Mouse (Mus musculus): ENCODE measurements at regions not wholly inside any gene's neighbourhood (a gene's known extent, or its start where the extent isn't known, plus 50 kb on each side); places are given as distances from the start of the nearest gene placed in this dataset.

DNA sequence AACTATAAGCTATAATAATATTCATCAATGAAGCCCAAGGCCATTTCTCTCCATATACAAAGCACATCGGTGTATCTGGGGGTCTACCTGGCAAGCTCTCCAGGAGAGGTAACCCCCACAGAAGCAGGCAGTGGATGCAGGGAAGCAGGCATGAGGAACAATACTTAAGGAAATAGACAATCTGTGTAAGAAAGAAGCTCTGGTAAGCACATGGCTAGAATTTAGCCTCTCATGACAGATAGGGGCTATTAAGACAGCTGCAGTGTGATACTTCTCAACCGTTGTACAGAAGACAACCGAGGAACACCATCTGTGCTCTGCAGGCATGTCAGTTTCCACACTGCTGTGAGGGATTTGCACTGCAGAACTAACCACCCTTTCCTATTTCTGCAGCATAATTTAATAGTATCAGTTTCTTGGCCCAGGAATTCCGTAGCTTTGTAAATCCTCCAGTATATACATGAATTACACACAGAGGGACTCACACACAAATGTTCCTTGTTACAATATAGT lies 108.1 kb upstream of the Lpar1 start:
- DNase-seq (ENCODE audit: low spot score in 2 of 2): no peak

DNA sequence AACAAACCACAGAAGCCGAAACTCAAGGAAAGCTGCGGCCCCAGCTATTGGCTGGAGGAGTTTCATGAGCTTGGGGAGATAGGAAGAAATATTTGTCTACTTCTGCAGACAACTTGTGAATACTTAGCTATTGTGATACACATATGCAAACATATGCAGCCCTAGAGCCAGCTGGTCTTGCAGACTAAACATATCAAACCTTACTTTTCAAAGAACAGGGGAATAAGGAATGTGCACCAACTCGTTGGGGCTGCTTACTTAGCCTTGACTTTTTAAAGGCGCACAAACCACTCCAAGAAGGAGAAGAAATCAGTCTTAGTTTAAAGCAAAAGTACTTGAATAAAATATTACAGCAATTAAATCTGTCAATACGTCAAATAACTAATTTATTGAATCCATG lies 106.8 kb upstream of the Lpar1 start:
- DNase-seq (ENCODE audit: low spot score in 2 of 2): no peak

DNA sequence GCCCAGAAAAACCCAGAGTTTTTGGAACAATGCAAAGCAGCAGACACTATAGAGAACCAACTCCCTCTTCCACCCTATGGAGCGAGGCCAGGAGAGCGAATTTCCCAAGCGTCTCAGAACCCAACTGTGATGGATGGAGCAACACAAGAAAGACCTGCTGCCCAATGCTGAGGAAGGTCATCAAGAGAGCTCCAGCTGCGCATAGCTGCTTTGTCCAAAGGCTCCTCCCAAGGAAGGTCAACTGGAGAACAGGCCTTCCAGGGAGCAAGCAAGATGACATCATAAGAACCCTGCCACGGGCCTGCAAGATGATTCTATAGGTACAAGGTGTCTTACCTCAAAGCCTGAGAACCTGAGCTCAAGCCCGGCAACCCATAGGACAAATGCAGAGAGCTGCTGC lies 104.5 kb upstream of the Lpar1 start:
- DNase-seq (ENCODE audit: low spot score in 2 of 2): no peak

DNA sequence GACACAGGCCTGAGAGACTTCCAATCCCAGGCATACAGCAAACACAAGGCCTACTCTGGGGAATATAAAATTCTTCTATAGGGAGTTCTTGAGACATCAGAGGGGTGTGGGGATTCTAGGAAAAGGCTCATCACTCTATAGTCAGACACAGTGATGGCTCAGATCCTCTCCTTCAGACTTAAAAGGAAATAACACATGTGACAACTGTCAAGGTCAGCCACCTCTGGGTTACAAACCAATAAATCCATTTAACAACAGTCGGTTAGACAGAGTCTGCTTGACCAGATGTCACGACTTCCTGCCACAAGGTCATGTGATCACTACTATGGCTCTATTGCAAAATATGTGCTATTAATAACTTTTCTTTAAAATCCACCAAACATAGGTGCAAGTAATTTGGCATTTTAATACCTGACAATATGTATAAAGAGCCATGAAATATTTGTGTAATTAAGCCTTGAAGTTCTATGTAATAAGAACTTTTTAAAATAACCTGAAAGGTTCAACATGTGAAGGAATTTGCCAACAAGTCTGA lies 94.1 kb upstream of the Lpar1 start:
- no peak for DNase-seq (ENCODE audit: low spot score in 2 of 2)

DNA sequence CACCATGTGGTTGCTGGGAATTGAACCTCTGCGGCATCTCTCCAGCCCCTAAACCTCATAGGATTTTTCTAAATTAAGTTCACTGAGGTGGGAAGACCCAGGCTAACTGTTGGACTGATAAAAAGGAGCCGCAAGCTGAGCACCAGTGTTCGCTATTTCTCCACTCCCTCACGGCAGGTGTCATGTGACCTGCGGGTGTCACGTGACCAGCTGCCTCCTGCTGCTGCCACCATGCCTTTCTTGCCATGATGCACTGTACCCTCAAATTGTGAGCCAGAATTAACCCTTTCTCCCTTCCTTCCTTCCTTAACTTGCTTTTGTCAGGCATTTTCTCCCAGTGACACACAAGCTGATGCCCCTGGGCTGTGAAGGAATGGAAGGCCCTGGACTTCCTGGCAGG lies 93.1 kb upstream of the Lpar1 start:
- no peak for DNase-seq (ENCODE audit: low spot score in 2 of 2)

DNA sequence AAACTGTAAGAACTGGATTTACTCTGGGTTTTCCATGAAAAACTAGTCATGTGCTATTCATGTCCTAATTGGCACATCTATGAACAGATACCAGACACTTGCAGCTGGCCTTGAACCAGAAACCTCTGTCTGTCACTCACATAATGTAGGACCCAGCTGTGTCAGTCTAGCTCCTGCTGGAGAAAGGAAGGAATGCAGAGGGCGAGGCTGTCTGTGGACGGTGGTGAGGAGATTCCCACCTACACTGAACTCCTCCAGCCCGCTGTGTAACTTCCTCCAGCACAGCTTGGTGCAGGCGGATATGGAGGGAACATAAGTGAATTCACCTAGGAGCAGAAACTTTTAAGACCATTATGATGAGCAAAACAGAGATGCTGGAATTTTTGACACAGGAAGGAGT lies 89.7 kb upstream of the Lpar1 start:
- no peak for DNase-seq (ENCODE audit: low spot score in 2 of 2)

DNA sequence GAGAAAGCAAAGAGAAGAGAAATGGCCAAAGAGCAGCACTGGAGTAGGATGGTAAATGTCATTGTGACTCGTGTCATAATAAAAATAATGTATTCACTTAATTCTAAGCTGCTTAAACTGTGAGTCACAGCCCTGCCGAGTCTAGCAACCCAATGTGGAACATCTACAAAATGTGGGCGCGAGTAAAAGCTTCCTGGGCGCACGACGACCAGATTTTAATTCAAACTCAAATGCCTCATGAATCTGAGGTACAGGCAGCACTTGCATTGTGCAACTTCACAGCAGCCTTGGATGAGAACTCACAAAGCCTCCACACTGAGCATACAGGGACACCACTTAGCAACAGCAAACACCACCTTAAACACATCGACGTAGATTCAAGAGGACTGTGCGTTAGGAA lies 88.5 kb upstream of the Lpar1 start:
- peak; percentile 3 to 13 for DNase-seq (ENCODE audit: low spot score in 2 of 2)

DNA sequence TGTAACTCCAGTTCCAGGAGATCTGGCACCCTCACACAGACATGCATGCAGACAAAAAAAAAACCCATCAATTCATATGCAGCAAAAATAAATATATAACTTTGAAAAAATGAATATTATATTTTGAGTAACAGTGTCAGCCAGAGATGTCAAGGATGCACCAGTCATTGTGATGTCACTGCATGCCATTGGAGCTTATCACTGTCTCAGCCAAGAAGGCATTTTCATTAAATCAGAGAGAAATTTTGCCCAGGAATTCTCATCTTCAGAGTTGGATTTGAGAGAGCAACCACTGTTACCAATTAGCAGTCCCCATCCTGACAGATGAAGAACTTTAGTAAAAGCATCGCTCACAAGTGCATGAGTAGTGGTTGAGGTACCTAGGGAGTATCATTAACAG lies 79.0 kb upstream of the Lpar1 start:
- DNase-seq (ENCODE audit: low spot score in 2 of 2): no peak

DNA sequence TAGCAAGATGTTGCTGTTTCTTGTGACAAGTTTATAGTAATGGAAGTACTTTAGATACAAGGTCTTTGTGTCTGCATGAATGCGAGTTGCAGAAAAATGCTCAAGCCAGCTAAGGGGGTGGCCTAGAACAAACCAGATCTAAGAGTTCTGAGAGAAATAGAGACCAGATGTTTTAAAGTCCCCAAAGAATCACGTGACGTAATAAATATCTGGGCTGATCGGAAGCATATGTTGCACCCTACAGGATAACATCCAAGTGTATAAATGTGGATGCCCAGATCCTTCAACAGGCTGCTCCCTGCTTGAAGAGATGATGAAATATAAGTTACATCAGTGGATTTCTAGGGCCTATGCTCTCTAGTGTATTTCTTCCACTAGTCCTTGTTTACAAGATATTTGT lies 77.7 kb upstream of the Lpar1 start:
- no peak for DNase-seq (ENCODE audit: low spot score in 2 of 2)

DNA sequence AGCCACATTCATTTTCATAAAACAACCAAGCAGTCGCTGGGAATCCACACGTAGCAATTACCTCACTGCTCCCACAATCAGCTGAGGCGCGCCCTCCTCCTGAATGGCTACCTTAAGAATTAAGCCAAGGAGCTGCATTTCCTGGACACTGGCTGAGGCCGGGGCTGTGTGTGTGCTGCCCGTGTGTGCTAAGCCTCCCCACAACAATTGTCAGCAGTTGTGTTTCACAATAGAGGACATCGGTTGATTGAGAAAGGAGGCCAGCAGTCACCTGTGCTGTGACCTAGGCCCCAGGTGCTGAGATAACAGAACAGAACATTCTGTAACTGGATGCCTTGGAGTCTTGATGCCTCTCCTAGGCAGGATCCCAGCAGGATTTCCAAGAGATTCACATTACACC lies 73.3 kb upstream of the Lpar1 start:
- no peak for DNase-seq (ENCODE audit: low spot score in 2 of 2)

DNA sequence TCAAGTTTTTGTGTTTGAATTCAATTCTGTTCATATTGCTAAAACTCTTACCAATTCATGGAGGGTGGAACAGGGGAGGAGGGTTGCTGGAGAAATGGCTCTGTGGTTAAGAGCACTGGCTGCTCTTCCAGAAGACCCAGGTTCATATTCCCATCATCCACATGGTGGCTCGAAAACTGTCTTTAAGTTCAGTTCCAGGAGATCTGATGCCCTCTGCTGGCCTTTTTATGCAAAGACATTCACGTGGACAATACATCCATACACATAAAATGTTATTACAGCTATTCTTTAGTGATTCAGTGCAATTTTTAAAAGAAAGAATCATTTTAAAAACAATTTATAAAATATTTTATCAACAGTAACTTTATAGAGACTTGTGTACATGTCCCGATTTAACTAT lies 70.4 kb upstream of the Lpar1 start:
- no peak for DNase-seq (ENCODE audit: low spot score in 2 of 2)

DNA sequence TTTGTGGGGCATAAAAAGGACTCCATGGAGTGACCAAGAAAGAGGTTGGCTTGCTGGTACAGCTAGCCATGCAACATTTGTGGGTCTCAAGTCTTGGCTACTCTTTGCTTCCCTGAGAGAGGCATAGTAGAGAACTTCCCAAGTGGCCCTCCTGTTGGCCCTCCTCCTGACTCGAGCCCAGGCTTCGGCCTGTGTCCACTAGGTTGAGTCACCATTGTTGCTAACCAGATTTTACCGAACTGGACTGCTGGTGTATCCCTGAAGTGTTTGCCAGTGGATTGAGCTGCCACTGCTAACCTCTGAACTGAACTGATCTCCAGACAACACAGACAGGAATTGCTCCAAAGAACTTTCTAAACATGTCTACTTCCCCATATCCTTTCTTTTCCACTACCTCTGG lies 66.9 kb upstream of the Lpar1 start:
- DNase-seq (ENCODE audit: low spot score in 2 of 2): no peak

DNA sequence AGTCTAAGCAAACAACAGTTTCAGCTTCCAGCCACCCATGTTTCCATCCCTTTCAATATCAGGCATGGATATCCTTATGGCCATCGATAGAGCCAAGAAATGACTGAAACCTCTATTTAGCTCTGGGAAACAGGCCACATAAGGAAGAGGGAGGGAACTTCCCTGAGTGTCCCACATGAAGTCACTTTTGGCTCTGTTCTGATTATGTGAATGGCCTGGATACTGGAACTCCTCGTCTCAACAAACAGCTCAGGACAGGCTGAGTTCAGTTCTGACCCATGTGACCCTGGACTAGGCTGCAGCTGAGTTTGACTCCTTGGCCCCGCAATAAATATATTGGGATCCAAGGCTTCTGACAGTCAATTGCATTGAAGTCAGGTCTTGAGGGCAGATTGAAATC lies 63.6 kb upstream of the Lpar1 start:
- DNase-seq (ENCODE audit: low spot score in 2 of 2): no peak

DNA sequence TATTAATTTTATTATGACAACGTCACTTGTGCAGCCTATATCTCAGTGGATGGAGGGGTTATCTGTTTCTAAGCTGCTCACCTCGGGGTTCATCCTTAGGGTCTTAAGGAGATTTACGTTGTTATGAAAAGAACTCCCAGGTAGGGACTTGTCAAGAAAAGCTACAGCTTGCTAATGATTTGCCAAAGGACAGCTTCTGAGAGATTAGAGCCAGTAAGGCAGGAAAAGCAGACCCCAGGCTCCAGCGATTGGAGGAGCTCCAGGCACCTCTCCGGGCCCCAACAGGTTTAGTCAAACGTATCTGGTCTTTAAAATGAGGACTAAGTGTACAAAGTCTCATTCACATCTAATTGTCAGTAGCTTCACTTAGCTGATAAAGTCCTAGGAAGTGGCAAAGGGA lies 59.8 kb upstream of the Lpar1 start:
- no peak for DNase-seq (ENCODE audit: low spot score in 2 of 2)

DNA sequence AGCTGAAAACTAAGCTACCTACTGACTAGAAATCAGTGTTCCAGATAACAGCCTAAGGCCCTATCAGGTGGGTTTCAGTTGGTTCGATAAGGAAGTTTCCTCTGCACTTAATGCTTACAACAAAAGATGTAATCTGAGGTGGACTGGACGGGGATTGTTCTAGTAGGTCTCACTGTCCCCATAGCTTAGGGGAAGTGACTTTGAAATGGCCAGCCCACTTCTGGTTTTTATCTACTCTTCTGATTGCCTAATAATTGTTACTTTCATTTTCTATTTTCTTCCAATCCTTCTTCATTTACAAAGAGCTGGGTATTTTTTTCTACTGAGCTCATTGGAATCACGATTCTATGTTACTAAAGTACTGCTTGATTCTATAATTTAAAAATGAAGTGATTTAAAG lies 59.3 kb upstream of the Lpar1 start:
- DNase-seq (ENCODE audit: low spot score in 2 of 2): no peak

DNA sequence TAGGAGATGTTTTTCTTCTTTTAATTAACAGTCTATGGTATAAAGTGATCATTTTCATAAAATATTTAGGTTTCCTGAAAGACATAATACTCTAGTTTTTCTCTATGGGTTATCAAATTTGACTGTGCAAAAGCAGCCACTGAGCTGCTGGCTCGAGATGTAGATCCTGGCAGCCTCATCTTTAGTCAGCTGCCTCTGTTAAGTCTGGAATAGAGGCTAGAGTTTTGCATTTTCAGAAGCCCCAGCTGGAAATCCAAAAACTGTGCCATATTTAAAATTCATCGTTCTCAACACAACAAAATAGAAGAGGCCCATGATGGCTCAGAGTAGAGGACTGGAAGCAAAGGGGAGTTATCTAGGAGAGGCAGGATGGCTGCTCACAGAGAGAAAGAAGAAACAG lies 53.8 kb upstream of the Lpar1 start:
- DNase-seq (ENCODE audit: low spot score in 2 of 2): no peak

DNA sequence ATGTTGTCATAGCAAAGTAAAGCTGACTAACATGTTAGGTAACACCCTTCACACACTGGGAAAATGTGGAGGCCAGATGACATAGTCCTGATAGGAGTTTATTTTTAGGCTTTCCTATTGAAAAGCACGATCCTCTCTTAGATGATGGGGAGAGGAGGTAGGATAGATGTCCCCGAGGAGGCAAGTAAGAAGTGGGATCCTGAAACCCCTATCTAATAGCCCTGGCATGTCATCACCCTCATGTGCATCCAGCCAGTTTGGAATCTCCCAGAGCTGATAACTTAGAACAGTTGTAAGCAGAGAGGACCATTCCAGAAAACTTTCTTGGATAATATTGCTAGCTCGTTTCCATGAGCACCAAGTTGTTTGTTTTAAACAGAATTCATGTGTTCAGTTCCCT lies 52.2 kb upstream of the Lpar1 start:
- DNase-seq (ENCODE audit: low spot score in 2 of 2): no peak

Data from left cerebral cortex, adult 8-10 months (tissue).